In genomic region chr4:133712755-133713154, GRCm38 (mm10) we compare ENCODE assay signal across 16 mouse cellular contexts.
"Had no signal": no experiment of that assay in that cellular context is flagged by ENCODE, and none has a peak within 500 bp of the region (broad histone marks: within the 10 kb centered on the region; RNA-seq: fewer than 3 reads in every experiment).

No protein-coding gene starts in this region.

- H3K27ac ChIP-seq: kidney, postnatal 0 days; layer of hippocampus, adult 2 months; limb, embryonic 10.5 days; liver, embryonic 12.5 days; macrophage; midbrain, embryonic 15.5 days; neural tube, embryonic 13.5 days had no signal

- H3K27me3 ChIP-seq: liver, embryonic 12.5 days; megakaryocyte, embryonic 14.5 days; midbrain, embryonic 15.5 days; neural tube, embryonic 13.5 days had no signal

- ATAC-seq: liver, embryonic 12.5 days; midbrain, embryonic 15.5 days had no signal

- DNase-seq: kidney, adult 11 months; kidney, adult 9 months; kidney, postnatal 4 days; lung, embryonic 14.5 days; lung, postnatal 14 days; right cerebral cortex, postnatal 14 days; thymus, postnatal 14 days had no signal

- H3K4me3 ChIP-seq: layer of hippocampus, adult 2 months; limb, embryonic 10.5 days; liver, embryonic 12.5 days; megakaryocyte, embryonic 14.5 days; midbrain, embryonic 15.5 days; neural tube, embryonic 13.5 days had no signal

- H3K4me2 ChIP-seq: liver, embryonic 12.5 days; lung, embryonic 14.5 days; midbrain, embryonic 11.5 days; midbrain, embryonic 15.5 days; neural tube, embryonic 13.5 days had no signal

- H3K9me3 ChIP-seq: limb, embryonic 10.5 days; liver, embryonic 12.5 days; megakaryocyte, embryonic 14.5 days; midbrain, embryonic 15.5 days; neural tube, embryonic 13.5 days had no signal

- H3K9ac ChIP-seq: liver, embryonic 12.5 days; lung, embryonic 14.5 days; midbrain, embryonic 15.5 days; neural tube, embryonic 13.5 days had no signal
